Mouse (Mus musculus): Measurements from ENCODE around the gene Gdf11.

The Gdf11 gene

DNA sequence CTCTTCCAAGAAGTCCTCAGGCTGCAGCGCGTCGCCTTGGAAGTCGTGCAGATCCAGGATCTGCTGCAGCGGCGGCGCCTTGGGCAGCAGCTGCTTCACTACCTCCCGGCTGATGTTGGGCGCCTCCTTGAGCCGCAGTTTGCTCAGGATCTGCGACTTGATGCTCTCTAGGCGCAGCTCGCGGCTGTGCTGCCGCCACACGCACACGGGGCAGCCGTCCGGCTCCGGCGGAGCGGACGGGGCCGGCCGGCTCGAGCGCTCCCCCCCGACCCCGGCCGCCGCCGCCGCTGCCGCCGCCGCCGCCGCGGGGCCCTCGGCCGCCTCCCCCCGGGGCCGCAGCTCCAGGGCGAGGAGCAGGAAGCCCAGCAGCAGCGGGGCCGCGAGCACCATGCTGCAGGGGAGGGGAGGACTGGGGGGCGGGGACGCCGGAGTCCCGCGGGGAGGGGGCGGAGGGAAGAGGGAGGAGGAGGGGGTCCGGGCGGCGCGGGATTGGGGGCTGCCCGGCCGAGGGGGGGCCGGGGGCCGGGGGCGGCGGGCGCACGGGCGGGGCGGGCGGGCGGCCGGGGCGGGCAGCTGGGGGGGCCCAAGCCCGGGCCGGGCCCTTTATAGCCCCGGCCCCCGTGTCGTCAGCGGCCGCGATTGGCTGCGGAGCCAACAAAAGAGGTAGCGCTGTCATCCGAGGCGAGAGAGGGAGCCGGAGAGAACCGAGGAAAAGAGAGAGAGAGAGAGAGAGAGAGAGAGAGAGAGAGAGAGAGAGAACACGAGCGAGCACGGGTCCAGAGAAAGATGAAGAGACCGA is at the start of gene Gdf11:
Gdf11 (minus strand) TSS at position 423 of the 799 bp plus-strand sequence.
- DNase-seq (ENCODE audit: low read depth, low spot score), result peak; percentile 77

- no peak for DNase-seq (ENCODE audit: low read depth, low spot score)
Observed at GRCm38 (mm10) chr10:128940475-128941061, 49.0 kb upstream of the Gdf11 start.

GRCm38 (mm10) chr10:128938974-128939373 is 47.5 kb upstream of the Gdf11 start:
- no peak for DNase-seq (ENCODE audit: low read depth, low spot score)

DNA sequence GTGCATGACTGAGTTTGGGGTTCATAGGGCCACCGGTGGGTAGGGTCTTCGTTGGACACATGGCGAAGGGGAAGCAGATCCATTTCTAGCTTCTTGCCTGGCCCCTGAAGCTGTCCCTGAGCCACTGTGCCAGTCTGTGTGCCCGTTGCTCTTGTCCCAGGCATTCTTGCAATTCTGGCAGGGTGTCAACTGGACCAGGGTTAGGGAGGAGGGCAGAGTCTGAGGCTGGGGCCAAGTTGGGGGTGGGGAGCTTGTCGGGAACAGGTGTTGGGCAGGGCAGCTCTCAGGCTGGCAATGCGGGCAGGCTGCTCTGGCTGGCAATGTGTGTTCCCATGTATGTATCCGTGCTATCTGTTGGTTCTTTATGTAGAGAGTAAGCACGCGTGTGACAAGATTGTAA is 46.9 kb upstream of the Gdf11 start:
- DNase-seq (ENCODE audit: low read depth, low spot score), result no peak

DNA sequence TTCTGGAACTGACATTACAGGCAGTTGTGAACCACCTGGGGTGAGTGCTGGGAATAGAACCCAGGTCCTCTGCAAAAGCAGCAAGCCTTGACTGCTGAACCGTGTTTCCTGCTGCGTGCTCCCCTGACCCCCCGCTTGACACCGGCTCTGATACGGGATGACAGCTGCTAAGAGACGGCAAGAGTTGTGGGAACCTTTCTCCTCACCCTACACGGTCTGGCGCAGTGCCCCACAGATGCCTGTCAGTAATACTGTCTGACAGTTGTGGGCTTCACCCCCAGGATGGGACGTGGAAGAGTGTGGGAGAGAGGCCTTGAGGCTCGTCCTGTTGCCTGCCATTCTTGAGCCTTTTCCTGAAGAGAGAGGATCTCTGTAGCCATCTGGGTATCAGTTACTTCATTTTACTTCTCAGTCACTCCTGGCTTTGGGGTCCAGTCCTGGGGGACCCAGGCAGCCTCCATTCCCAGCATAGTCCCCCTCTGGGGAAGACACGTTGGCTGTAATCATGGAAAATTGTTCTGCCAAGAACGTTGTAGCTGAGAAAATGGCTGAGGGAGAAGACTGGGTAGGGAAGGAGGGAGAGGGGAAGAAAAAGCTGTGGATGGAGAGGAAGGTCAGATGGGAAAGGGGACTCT is 46.4 kb upstream of the Gdf11 start:
- no peak for DNase-seq (ENCODE audit: low read depth, low spot score)

GRCm38 (mm10) chr10:128935826-128936440 is 44.4 kb upstream of the Gdf11 start:
- DNase-seq (ENCODE audit: low read depth, low spot score), result no peak

- no peak for DNase-seq (ENCODE audit: low read depth, low spot score)
Observed at GRCm38 (mm10) chr10:128934997-128935787, 43.7 kb upstream of the Gdf11 start.

GRCm38 (mm10) chr10:128933976-128934721 is 42.6 kb upstream of the Gdf11 start:
- DNase-seq (ENCODE audit: low read depth, low spot score), result no peak

DNA sequence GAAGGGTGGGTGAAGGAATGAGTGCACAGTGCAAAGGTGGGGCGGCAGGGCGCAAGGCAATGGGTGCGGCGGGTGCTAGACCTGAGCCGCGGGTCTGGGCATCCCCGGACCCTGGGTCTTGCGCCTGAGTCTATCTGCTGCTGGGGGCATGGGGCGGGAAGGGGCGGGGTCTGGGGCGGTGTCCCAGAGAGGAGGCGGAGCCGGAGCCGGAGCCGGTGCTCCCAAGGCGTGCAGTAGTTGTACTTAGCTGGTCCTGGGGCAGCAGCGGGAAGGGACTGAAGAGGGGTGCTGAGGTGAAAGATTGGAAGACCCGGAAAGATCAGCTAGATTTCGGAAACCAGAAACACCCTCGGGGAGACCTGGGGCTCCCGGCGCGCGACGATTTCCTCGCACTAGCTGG is 42.1 kb upstream of the Gdf11 start, which contains the start of gene Itga7:
Itga7 (plus strand) TSS at position 245 of the 400 bp plus-strand sequence.
- DNase-seq (ENCODE audit: low read depth, low spot score), result no peak

DNA sequence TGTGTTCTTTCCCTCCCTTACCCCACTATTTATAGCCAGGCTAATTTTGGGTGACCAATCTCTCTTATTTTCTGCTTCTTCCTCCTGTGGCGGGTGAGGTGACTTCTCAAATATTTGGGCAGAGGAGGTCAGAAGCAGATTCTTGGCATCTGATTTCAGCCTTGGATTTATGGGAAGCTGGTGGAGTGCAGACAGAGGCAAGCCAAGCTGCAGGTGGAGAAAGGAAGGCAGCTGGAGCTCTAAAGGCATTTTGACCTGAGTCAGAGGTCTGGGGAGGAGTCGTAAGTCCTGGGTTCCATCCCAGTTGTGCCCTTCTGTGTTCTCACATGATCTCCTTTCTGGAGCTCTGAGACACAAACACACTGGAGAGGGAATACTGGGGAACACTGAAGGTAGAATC is 39.9 kb upstream of the Gdf11 start:
- DNase-seq (ENCODE audit: low read depth, low spot score), result no peak

GRCm38 (mm10) chr10:128929638-128930378 is 38.3 kb upstream of the Gdf11 start:
- DNase-seq (ENCODE audit: low read depth, low spot score), result no peak

- DNase-seq (ENCODE audit: low read depth, low spot score), result no peak
Observed at GRCm38 (mm10) chr10:128928356-128928755, 36.8 kb upstream of the Gdf11 start.

GRCm38 (mm10) chr10:128923935-128924334 is 32.4 kb upstream of the Gdf11 start, which contains the start of gene Bloc1s1:
Bloc1s1 (minus strand) TSS chr10:128924035.
- DNase-seq (ENCODE audit: low read depth, low spot score), result no peak

- DNase-seq (ENCODE audit: low read depth, low spot score), result peak; percentile 95
Observed at GRCm38 (mm10) chr10:128923013-128923691, 31.6 kb upstream of the Gdf11 start.

- no peak for DNase-seq (ENCODE audit: low read depth, low spot score)
Observed at GRCm38 (mm10) chr10:128922822-128923012, 31.2 kb upstream of the Gdf11 start, which contains the start of gene Rdh5. Rdh5 (minus strand) TSS chr10:128922888.

DNA sequence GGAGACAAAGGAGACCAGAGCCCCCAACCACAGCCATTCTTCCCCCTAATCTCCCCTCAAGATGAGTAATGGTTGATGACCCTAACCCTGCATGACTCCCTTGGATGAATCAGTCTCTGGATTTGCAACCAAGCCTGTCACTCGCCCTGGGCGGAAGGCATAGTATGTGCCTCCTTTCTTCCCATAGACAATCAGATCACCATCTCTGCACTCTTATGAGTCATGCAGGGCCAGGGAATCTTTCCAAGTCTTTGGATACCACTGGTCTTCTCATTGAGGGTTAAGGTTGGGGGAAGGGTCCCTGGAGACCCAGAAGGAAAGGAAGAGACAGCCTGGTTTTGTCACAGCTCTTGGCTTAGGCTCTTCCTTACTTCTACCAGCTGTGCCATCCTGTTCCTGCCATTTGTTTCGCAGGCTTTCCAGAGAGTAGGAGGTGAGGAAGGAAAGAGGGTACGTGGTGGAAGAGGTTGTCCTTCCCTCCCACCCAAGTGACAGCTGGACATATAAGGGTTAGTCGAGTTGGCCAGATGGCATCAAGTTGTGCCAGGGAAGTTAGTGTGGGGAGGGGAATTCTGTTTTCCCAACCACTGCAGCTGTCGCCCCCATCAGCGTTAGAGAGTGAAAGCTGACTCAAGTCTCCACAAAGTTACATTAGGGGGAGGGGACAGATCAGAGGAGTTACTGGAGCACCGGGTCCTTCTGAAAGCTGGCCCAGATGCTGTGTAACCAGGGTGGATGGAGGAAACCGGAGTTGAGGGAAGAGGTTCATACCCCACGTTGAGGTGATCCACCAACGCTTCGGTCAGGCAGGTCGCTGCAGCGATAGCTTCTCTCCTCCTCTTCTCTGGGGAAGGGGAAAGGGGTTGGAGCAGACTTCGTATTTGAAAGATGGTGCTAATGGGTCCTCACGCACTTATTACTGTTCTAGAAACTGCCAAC is 30.6 kb upstream of the Gdf11 start:
- no peak for DNase-seq (ENCODE audit: low read depth, low spot score)

DNA sequence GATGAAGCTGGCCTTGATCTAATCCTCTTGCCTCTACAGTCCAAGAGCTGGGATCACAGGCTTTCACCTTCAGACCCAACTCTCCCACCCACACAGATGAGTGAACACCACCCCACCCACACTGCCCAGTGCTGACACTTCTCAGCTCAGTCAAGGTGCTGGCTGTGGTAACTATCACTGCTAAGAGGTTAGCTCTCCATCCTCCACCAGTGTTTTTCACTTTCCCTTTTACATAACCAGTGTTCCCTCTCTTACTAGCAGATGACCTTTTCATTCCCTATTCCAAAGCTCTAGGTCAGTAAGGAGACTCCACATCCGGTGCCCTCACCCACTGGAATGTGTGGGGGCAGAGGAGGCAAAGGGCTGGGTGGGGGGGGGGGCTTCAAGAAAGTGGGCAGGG is 29.7 kb upstream of the Gdf11 start:
- no peak for DNase-seq (ENCODE audit: low read depth, low spot score)

DNA sequence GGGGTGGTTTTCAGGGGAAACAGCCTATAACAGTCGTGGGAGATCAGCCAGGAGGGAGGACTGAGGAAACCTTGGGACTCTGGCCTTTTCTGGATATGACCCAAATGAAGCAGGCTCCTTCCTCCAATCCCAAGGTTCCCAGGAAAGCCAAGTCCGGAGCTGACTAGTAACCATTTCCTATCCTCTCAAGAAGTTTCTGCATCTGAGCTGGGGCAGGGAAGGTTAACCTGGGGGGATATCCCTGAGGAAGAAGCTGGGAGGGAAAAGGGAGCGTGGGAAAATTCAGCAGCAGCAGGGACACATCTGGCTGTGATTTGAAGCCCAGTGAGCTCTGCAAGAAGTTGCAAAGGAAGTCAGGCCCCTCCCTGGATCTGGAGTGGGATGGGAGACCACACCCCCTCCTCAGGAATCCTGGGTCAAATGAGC is 29.2 kb upstream of the Gdf11 start:
- no peak for DNase-seq (ENCODE audit: low read depth, low spot score)

DNA sequence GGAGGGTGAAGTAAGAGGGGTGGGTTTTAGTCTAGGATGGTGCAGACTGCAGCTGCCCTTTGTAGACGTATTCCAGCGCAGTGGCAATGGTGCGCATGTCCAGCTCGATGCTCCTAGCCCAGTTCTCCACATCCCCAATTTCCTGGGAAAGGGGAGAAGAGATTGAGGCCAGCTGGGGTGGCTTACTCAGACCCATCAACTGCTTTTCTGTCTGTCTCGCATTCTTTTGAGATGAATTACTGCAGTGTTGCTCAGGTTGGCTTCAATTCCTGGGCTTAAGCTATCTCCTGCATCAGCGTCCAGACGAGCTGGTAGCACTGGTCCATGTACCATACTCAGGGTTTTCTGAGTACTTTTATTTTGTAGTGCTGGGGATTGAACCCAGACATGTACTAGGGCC is 28.4 kb upstream of the Gdf11 start:
- no peak for DNase-seq (ENCODE audit: low read depth, low spot score)

Data from embryo, embryonic 11.5 days (tissue).